Mouse (Mus musculus) midbrain, embryonic 10.5 days (tissue): Measurements from ENCODE around the gene Dctn2. TPM values are rescaled to one million over a fixed set of nuclear protein-coding genes. Genes with fewer than 3 reads are reported as not detected.
A peak's percentile ranks its signal among the peaks of the same experiment; 100 is the strongest.

Experiments used
- DNase-seq: peaks from one replicate; pipeline ENCODE4 v3.0.0-alpha.2; 2017; ENCODE audit warnings: low spot score
- H3K27ac ChIP-seq: fragments of 300-500 bp; sonication (generic); replicated peaks from 2 replicates; pipeline ENCODE4 v1.5.1; 2016; ENCODE audit warnings: mild to moderate bottlenecking
- H3K27me3 ChIP-seq: fragments of 300-500 bp; sonication (generic); 2 replicates; pipeline ENCODE4 v1.6.1; 2016; ENCODE audit warnings: low read depth, mild to moderate bottlenecking; ENCODE audit not compliant: poor library complexity, severe bottlenecking
- H3K36me3 ChIP-seq: fragments of 300-500 bp; sonication (generic); 2 replicates; pipeline ENCODE4 v1.6.1; 2016; ENCODE audit warnings: mild to moderate bottlenecking, moderate library complexity
- H3K4me1 ChIP-seq: fragments of 300-500 bp; sonication (generic); 2 replicates; pipeline ENCODE4 v1.6.1; 2016
- H3K4me3 ChIP-seq: fragments of 300-500 bp; sonication (generic); 2 replicates; pipeline ENCODE4 v1.5.1; 2016; ENCODE audit warnings: mild to moderate bottlenecking, moderate library complexity
- H3K9me3 ChIP-seq: fragments of 300-500 bp; sonication (generic); replicated peaks from 2 replicates; pipeline ENCODE4 v1.6.1; 2016; ENCODE audit warnings: mild to moderate bottlenecking
- WGBS: fragments of 180-500 bp; shearing (Covaris S2); methylation state at CpG from one replicate; pipeline ENCODE4 v1.1.7; 2016; 5-methylcytosine and 5-hydroxymethylcytosine counted together
- polyA plus RNA-seq: library from polyadenylated mRNA; unstranded; fragments of >200 nt; fragmentation: Nextera tagmentation; extraction: Ambion mirVana; gene quantifications from 2 replicates; pipeline ENCODE4 v1.2.1, GENCODE M21; 2016

Dctn2 gene
- polyA plus RNA-seq, 1 experiment from 2014 or later = 212 TPM

GRCm38 (mm10) chr10:127238241-127238824 is 27.8 kb upstream of the Dctn2 start:
- peaks cover 14% of the 10 kb centered on the region for H3K4me1 ChIP-seq
- H3K27me3 ChIP-seq = peaks cover 12% of the 10 kb centered on the region
- no peak overlapping the region for H3K4me3 ChIP-seq
- no peak for DNase-seq
- no peak overlapping the region for H3K27ac ChIP-seq
- H3K36me3 ChIP-seq = peaks cover 76% of the 10 kb centered on the region
- 73% methylated on average over 18 of the region's 18 CpGs for WGBS
- H3K9me3 ChIP-seq = no peaks in the 10 kb centered on the region

- no peak overlapping the region for H3K4me3 ChIP-seq
- H3K27me3 ChIP-seq = no peaks in the 10 kb centered on the region
- H3K36me3 ChIP-seq = peaks cover 9% of the 10 kb centered on the region; the same call in 1 of the 2 replicates
- peaks cover under 1% of the 10 kb centered on the region; the same call in 1 of the 2 replicates for H3K4me1 ChIP-seq
- no peaks in the 10 kb centered on the region for H3K9me3 ChIP-seq
- DNase-seq = no peak
- H3K27ac ChIP-seq = no peak overlapping the region
- WGBS = 90% methylated on average over 5 of the region's 5 CpGs
These were observed 15.4 kb upstream of the Dctn2 start for GRCm38 (mm10) chr10:127250810-127251209.

GRCm38 (mm10) chr10:127255625-127256345 is 10.4 kb upstream of the Dctn2 start:
- Histone ChIP-seq H3K9me3 (no peaks in the 10 kb centered on the region), H3K27me3 (peaks cover 4% of the 10 kb centered on the region; the same call in 1 of the 2 replicates), H3K4me1 (peaks cover 24% of the 10 kb centered on the region), H3K27ac (0 out of 2 replicates have a peak overlapping the region, but pooled peaks have one; percentile 42), H3K4me3 (peak overlapping the region; percentile 45), H3K36me3 (no peaks in the 10 kb centered on the region)
- WGBS = 26% methylated on average over 14 of the region's 14 CpGs
- peak; percentile 73 for DNase-seq

- H3K36me3 ChIP-seq = no peaks in the 10 kb centered on the region
- H3K27me3 ChIP-seq = peaks cover 24% of the 10 kb centered on the region
- H3K4me3 ChIP-seq = no peak overlapping the region
- no peak overlapping the region for H3K27ac ChIP-seq
- WGBS = 87% methylated on average over 6 of the region's 6 CpGs
- H3K4me1 ChIP-seq = peaks cover 37% of the 10 kb centered on the region
- no peak for DNase-seq
- H3K9me3 ChIP-seq = no peaks in the 10 kb centered on the region
These were observed 8.4 kb upstream of the Dctn2 start for GRCm38 (mm10) chr10:127257790-127258189.

GRCm38 (mm10) chr10:127258489-127258888 is 7.7 kb upstream of the Dctn2 start:
- no peak for DNase-seq
- Histone ChIP-seq H3K9me3 (no peaks in the 10 kb centered on the region), H3K4me1 (peaks cover 43% of the 10 kb centered on the region), H3K4me3 (no peak overlapping the region), H3K27me3 (peaks cover 31% of the 10 kb centered on the region), H3K27ac (no peak overlapping the region), H3K36me3 (no peaks in the 10 kb centered on the region)
- 88% methylated on average over 8 of the region's 8 CpGs for WGBS

GRCm38 (mm10) chr10:127261706-127262547 is 4.2 kb upstream of the Dctn2 start:
- DNase-seq = no peak
- H3K4me1 ChIP-seq = peaks cover 40% of the 10 kb centered on the region
- no peaks in the 10 kb centered on the region for H3K9me3 ChIP-seq
- H3K36me3 ChIP-seq = no peaks in the 10 kb centered on the region
- peak overlapping the region; percentile 57 for H3K4me3 ChIP-seq
- peaks cover 47% of the 10 kb centered on the region for H3K27me3 ChIP-seq
- H3K27ac ChIP-seq = peak overlapping the region; percentile 80
- WGBS = 64% methylated on average over 15 of the region's 15 CpGs

- DNase-seq = peak; percentile 55
- Histone ChIP-seq H3K36me3 (no peaks in the 10 kb centered on the region), H3K4me1 (peaks cover 48% of the 10 kb centered on the region), H3K4me3 (peak within 1 kb of the TSS; percentile 57), H3K9me3 (no peaks in the 10 kb centered on the region), H3K27ac (peak within 1 kb of the TSS; percentile 80), H3K27me3 (peaks cover 47% of the 10 kb centered on the region)
- WGBS = 1% methylated on average over 50 of the region's 53 CpGs
These were observed 3.4 kb upstream of the Dctn2 start, which contains the start of gene Kif5a for GRCm38 (mm10) chr10:127262548-127263398. Kif5a (minus strand) TSS chr10:127263348.

GRCm38 (mm10) chr10:127263631-127264030 is 2.5 kb upstream of the Dctn2 start:
- H3K27me3 ChIP-seq = peaks cover 47% of the 10 kb centered on the region
- H3K4me3 ChIP-seq = no peak overlapping the region
- H3K4me1 ChIP-seq = peaks cover 54% of the 10 kb centered on the region
- H3K9me3 ChIP-seq = no peaks in the 10 kb centered on the region
- no peak for DNase-seq
- peaks cover 7% of the 10 kb centered on the region for H3K36me3 ChIP-seq
- H3K27ac ChIP-seq = no peak overlapping the region
- 42% methylated on average over 3 of the region's 3 CpGs for WGBS

- no peak for DNase-seq
- H3K4me1 ChIP-seq = peaks cover 50% of the 10 kb centered on the region
- no peak overlapping the region for H3K27ac ChIP-seq
- H3K36me3 ChIP-seq = peaks cover 14% of the 10 kb centered on the region
- peaks cover 47% of the 10 kb centered on the region for H3K27me3 ChIP-seq
- H3K9me3 ChIP-seq = no peaks in the 10 kb centered on the region
- no peak overlapping the region for H3K4me3 ChIP-seq
- WGBS = 78% methylated on average over 8 of the region's 8 CpGs
These were observed 1.8 kb upstream of the Dctn2 start for GRCm38 (mm10) chr10:127264336-127264735.

GRCm38 (mm10) chr10:127264971-127265370 is 1.2 kb upstream of the Dctn2 start:
- Histone ChIP-seq H3K27ac (no peak overlapping the region), H3K36me3 (peaks cover 20% of the 10 kb centered on the region), H3K9me3 (no peaks in the 10 kb centered on the region), H3K4me3 (no peak overlapping the region), H3K27me3 (peaks cover 47% of the 10 kb centered on the region), H3K4me1 (peaks cover 45% of the 10 kb centered on the region)
- 70% methylated on average over 4 of the region's 4 CpGs for WGBS
- no peak for DNase-seq

GRCm38 (mm10) chr10:127265727-127266111 is 449 bp upstream of the Dctn2 start:
- no peak for DNase-seq
- H3K4me1 ChIP-seq = peaks cover 46% of the 10 kb centered on the region
- peak overlapping the region; percentile 98 for H3K4me3 ChIP-seq
- H3K9me3 ChIP-seq = no peaks in the 10 kb centered on the region
- peaks cover 28% of the 10 kb centered on the region for H3K36me3 ChIP-seq
- peaks cover 44% of the 10 kb centered on the region for H3K27me3 ChIP-seq
- 27% methylated on average over 4 of the region's 4 CpGs for WGBS
- peak overlapping the region; percentile 98; the same call in 1 of the 2 replicates for H3K27ac ChIP-seq

- 86% methylated on average over 5 of the region's 5 CpGs for WGBS
- Histone ChIP-seq H3K4me3 (peak overlapping the region; percentile 98), H3K27me3 (peaks cover 28% of the 10 kb centered on the region), H3K36me3 (peaks cover 43% of the 10 kb centered on the region), H3K9me3 (no peaks in the 10 kb centered on the region), H3K27ac (no peak overlapping the region), H3K4me1 (peaks cover 38% of the 10 kb centered on the region)
- DNase-seq = no peak
These were observed 1.1 kb downstream of the Dctn2 start for GRCm38 (mm10) chr10:127267318-127267717.
